Mouse (Mus musculus) CH12.LX (cell line): Measurements from ENCODE around the gene Slc10a7. TPM values are rescaled to one million over a fixed set of nuclear protein-coding genes. Genes with fewer than 3 reads are reported as not detected.

Experiments
- DNase-seq: peaks from one replicate; pipeline ENCODE4 v3.0.0-alpha.2; 2013; ENCODE audit errors: extremely low read depth
- H3K27ac ChIP-seq: 2 replicates; pipeline ENCODE4 v1.5.1; 2012; ENCODE audit warnings: low read depth, mild to moderate bottlenecking, control low read depth, moderate library complexity; ENCODE audit not compliant: insufficient read depth
- H3K27me3 ChIP-seq: replicated peaks from 2 replicates; pipeline ENCODE3; 2012; ENCODE audit warnings: inconsistent platforms
- H3K36me3 ChIP-seq, 2 experiments: replicated peaks in 1 of 2; 2 replicates each; pipeline versions ENCODE3 to v1.6.1; 2012; ENCODE audit warnings: inconsistent platforms in 1 of 2, low read length in 1 of 2, mild to moderate bottlenecking in 1 of 2, mixed read lengths in 1 of 2, moderate library complexity in 1 of 2; ENCODE audit not compliant: control insufficient read depth in 1 of 2, insufficient read depth in 1 of 2
- H3K4me1 ChIP-seq, 2 experiments: 2 replicates each; pipeline ENCODE4 v1.6.1; 2012; ENCODE audit warnings: inconsistent platforms in 1 of 2, moderate library complexity in 1 of 2; ENCODE audit not compliant: insufficient read depth in 2 of 2, control insufficient read depth in 1 of 2
- H3K4me2 ChIP-seq: 2 replicates; pipeline ENCODE4 v1.6.1; 2012; ENCODE audit warnings: low read depth, mild to moderate bottlenecking, control low read depth; ENCODE audit not compliant: poor library complexity, insufficient read depth, severe bottlenecking
- H3K4me3 ChIP-seq, 3 experiments: fragments of 150-350 bp in 1 of 3; sonication (generic) in 1 of 3; replicated peaks in 1 of 3; 2 replicates each; pipeline versions ENCODE3 to v1.5.1; 2011 to 2012; ENCODE audit warnings: low read depth in 2 of 3, low read length in 2 of 3, mild to moderate bottlenecking in 2 of 3, moderate library complexity in 2 of 3, control low read depth in 1 of 3, improper control_type of control experiment in 1 of 3, inconsistent platforms in 1 of 3, mixed read lengths in 1 of 3; ENCODE audit not compliant: poor library complexity in 1 of 3
- H3K79me2 ChIP-seq: replicated peaks from 2 replicates; pipeline ENCODE4 v1.6.1; 2012; ENCODE audit warnings: mild to moderate bottlenecking, moderate library complexity; ENCODE audit not compliant: control insufficient read depth, poor library complexity, insufficient read depth, severe bottlenecking; ENCODE audit errors: extremely low read depth
- H3K9ac ChIP-seq: 2 replicates; pipeline ENCODE4 v1.6.1; 2012; ENCODE audit warnings: low read depth, mild to moderate bottlenecking, control low read depth, moderate library complexity; ENCODE audit not compliant: insufficient read depth
- H3K9me3 ChIP-seq: replicated peaks from 2 replicates; pipeline ENCODE3; 2012; ENCODE audit warnings: low read length, inconsistent platforms, mixed read lengths
- BHLHE40 ChIP-seq: IDR thresholded peaks from 2 replicates; pipeline ENCODE4 v1.6.1; 2011; ENCODE audit warnings: mild to moderate bottlenecking, low read depth, low read length, improper control_type of control experiment
- ELF1 ChIP-seq: IDR thresholded peaks from 2 replicates; pipeline ENCODE4 v1.6.1; 2014; ENCODE audit warnings: low read depth, mild to moderate bottlenecking, inconsistent platforms, low read length, improper control_type of control experiment
- EP300 ChIP-seq: IDR thresholded peaks from 2 replicates; pipeline ENCODE4 v1.6.1; 2011; ENCODE audit warnings: low read length, improper control_type of control experiment
- GABPA ChIP-seq: IDR thresholded peaks from 2 replicates; pipeline ENCODE4 v1.6.1; 2012; ENCODE audit warnings: low read depth, low read length, improper control_type of control experiment, inconsistent platforms; ENCODE audit not compliant: insufficient replicate concordance
- IRF4 ChIP-seq: IDR thresholded peaks from 2 replicates; pipeline ENCODE4 v1.6.1; 2014; ENCODE audit warnings: low read depth, mild to moderate bottlenecking, inconsistent platforms, low read length, improper control_type of control experiment
- JUN ChIP-seq: IDR thresholded peaks from 2 replicates; pipeline ENCODE4 v1.6.1; 2011; ENCODE audit warnings: low read depth, mild to moderate bottlenecking, low read length, improper control_type of control experiment, moderate library complexity; ENCODE audit not compliant: insufficient read depth
- JUND ChIP-seq: conservative IDR thresholded peaks from 2 replicates; pipeline ENCODE4 v1.6.1; 2011; ENCODE audit warnings: low read depth, low read length, improper control_type of control experiment
- KAT2A ChIP-seq: IDR thresholded peaks from 2 replicates; pipeline ENCODE4 v1.6.1; 2012; ENCODE audit warnings: low read length, improper control_type of control experiment, inconsistent platforms; ENCODE audit not compliant: insufficient replicate concordance
- MAX ChIP-seq: IDR thresholded peaks from 2 replicates; pipeline ENCODE4 v1.6.1; 2011; ENCODE audit warnings: low read length, improper control_type of control experiment
- MYC ChIP-seq: IDR thresholded peaks from 2 replicates; pipeline ENCODE4 v1.6.1; 2011; ENCODE audit warnings: low read depth, mild to moderate bottlenecking, improper control_type of control experiment, low read length
- NRF1 ChIP-seq: IDR thresholded peaks from 2 replicates; pipeline ENCODE4 v1.6.1; 2014; ENCODE audit warnings: low read depth, mild to moderate bottlenecking, inconsistent platforms, low read length, improper control_type of control experiment, moderate library complexity
- PAX5 ChIP-seq: IDR thresholded peaks from 2 replicates; pipeline ENCODE4 v1.6.1; 2012; ENCODE audit warnings: low read length, inconsistent platforms, mixed read lengths
- RAD21 ChIP-seq: IDR thresholded peaks from 2 replicates; pipeline ENCODE4 v1.6.1; 2011; ENCODE audit warnings: low read depth, mild to moderate bottlenecking, low read length, improper control_type of control experiment, moderate library complexity
- TBP ChIP-seq: conservative IDR thresholded peaks from 2 replicates; pipeline ENCODE4 v1.6.1; 2011; ENCODE audit warnings: low read depth, low read length, improper control_type of control experiment
- UBTF ChIP-seq: IDR thresholded peaks from 2 replicates; pipeline ENCODE4 v1.6.1; 2012; ENCODE audit warnings: low read depth, mild to moderate bottlenecking, inconsistent platforms, low read length, improper control_type of control experiment, moderate library complexity
- USF2 ChIP-seq: conservative IDR thresholded peaks from 2 replicates; pipeline ENCODE4 v1.6.1; 2011; ENCODE audit warnings: low read depth, low read length, improper control_type of control experiment
- ZC3H11A ChIP-seq: IDR thresholded peaks from 2 replicates; pipeline ENCODE4 v1.6.1; 2012; ENCODE audit warnings: low read depth, mild to moderate bottlenecking, inconsistent platforms, low read length, improper control_type of control experiment
- ZKSCAN1 ChIP-seq: IDR thresholded peaks from 2 replicates; pipeline ENCODE4 v1.6.1; 2012; ENCODE audit warnings: low read depth, inconsistent platforms, low read length, improper control_type of control experiment, borderline replicate concordance
- ZMIZ1 ChIP-seq: IDR thresholded peaks from 2 replicates; pipeline ENCODE4 v1.6.1; 2012; ENCODE audit warnings: low read depth, mild to moderate bottlenecking, inconsistent platforms, low read length, improper control_type of control experiment
- dilution Hi-C: fragments of 300-500 bp; cut with MboI; formaldehyde crosslinking; loops from 2 replicates; pipeline ENCODE4 v1.14.3; 2020; ENCODE audit warnings: low sequenced_read_pairs; ENCODE audit not compliant: extremely low pct_unique_long_range_greater_than_20kb, extremely low pct_ligation_motif_present
- in situ Hi-C: fragments of 300-500 bp; cut with MboI; formaldehyde crosslinking; loops from 3 replicates; pipeline ENCODE4 v1.14.3; 2019; ENCODE audit warnings: low sequenced_read_pairs, low pct_ligation_motif_present, low pct_unique_long_range_greater_than_20kb, mixed read lengths
- polyA plus RNA-seq: library from polyadenylated mRNA; unstranded; fragments of >175 nt; gene quantifications from 2 replicates; pipeline ENCODE4 v1.2.1, GENCODE M21; 2012; ENCODE audit warnings: low read depth; ENCODE audit not compliant: insufficient read length
- total RNA-seq, 2 experiments: library from RNA; depleted of rRNA; stranded (reverse); fragments of 300-350 nt in 1 of 2; fragments of >200 nt in 1 of 2; gene quantifications; 2 replicates each; pipeline ENCODE4 v1.2.3; 2012 to 2014

The Slc10a7 gene
- total and polyA plus RNA-seq, 3 experiments: 10.8 to 20.4 (median 16.3) TPM

DNA sequence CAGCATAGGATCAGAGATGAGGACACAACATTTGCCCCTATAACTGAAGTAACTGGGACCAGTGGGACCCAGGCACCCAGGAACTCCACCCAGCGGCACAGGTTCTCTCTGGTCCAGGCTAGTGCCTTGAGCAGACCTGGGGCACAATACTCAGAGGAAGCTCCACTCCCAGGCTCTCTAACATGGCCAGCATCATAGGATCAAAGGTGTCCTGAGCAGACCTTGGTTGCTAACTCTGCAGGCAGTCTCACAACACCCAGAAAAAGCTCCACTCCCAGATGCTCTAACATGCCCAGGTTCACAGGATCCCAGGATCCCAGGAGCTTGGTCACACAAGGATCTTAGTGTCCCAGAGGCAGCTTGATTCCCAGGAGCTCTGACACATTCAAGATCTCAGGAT is 256.4 kb downstream of the Slc10a7 start:
- dilution Hi-C loops: no loop called here
- Histone ChIP-seq H3K9ac (no peak overlapping the region), H3K4me2 (no peak overlapping the region), H3K27me3 (no peaks in the 10 kb centered on the region), H3K79me2 (no peaks in the 10 kb centered on the region), H3K9me3 (peaks cover 3% of the 10 kb centered on the region), H3K4me3 (no peak overlapping the region), H3K27ac (no peak overlapping the region), H3K36me3 (no peaks in the 10 kb centered on the region), H3K4me1 (no peaks in the 10 kb centered on the region)
- no peak for TF ChIP-seq GABPA
- TF ChIP-seq ZMIZ1: no peak
- no peak for TF ChIP-seq RAD21
- TF ChIP-seq MAX: no peak
- TF ChIP-seq ZKSCAN1: no peak
- no peak for TF ChIP-seq NRF1
- TF ChIP-seq MYC: no peak
- TF ChIP-seq JUN: no peak
- TF ChIP-seq KAT2A: no peak
- TF ChIP-seq ELF1: no peak
- no peak for TF ChIP-seq JUND
- TF ChIP-seq PAX5: no peak
- TF ChIP-seq UBTF: no peak
- TF ChIP-seq IRF4: no peak
- TF ChIP-seq BHLHE40: no peak
- no peak for TF ChIP-seq EP300
- TF ChIP-seq USF2: no peak
- TF ChIP-seq TBP: no peak
- DNase-seq: no peak
- in situ Hi-C loops: no loop called here

DNA sequence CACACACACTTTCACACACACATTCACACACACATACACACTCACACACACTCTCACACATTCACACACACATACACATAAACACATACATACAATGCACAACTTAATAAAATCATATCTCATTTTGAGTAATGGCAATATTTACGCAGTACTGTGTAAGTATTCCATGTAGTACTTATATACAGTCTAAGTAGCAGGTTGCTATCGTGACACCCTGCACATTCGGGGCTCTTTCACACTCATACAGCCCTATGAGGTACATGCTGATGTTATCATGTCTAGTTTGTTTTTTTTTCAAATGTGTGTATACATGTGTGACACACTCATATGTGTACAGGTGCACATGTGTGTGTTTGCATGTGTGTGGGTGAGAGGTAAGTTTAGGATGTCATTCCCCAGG is 261.4 kb downstream of the Slc10a7 start:
- no peak for TF ChIP-seq IRF4
- TF ChIP-seq KAT2A: no peak
- TF ChIP-seq ZC3H11A: no peak
- no peak for TF ChIP-seq JUN
- no peak for TF ChIP-seq PAX5
- dilution Hi-C loops: no loop called here

More for the DNA sequence above, 261.4 kb downstream of the Slc10a7 start:
- Histone ChIP-seq H3K4me2 (no peak overlapping the region), H3K4me3 (no peak overlapping the region), H3K27me3 (no peaks in the 10 kb centered on the region), H3K4me1 (peaks cover 8 to 19% of the 10 kb centered on the region in 2 experiments), H3K27ac (no peak overlapping the region), H3K79me2 (no peaks in the 10 kb centered on the region), H3K9me3 (no peaks in the 10 kb centered on the region), H3K36me3 (no peaks in the 10 kb centered on the region), H3K9ac (no peak overlapping the region)
- in situ Hi-C loops: no loop called here
- DNase-seq: no peak
